Mouse (Mus musculus) retina, postnatal 1 day (tissue): Measurements from ENCODE around the gene Cyfip2.

Source experiments
- DNase-seq: peaks from one replicate; pipeline ENCODE4 v3.0.0-alpha.2; 2012

Cyfip2 gene

GRCm38 (mm10) chr11:46273969-46274368 is 38.7 kb downstream of the Cyfip2 start:
- DNase-seq, result no peak

GRCm38 (mm10) chr11:46272058-46272681 is 40.5 kb downstream of the Cyfip2 start:
- no peak for DNase-seq

- DNase-seq, result no peak
These were observed 42.8 kb downstream of the Cyfip2 start for GRCm38 (mm10) chr11:46269893-46270292.

- DNase-seq, result no peak
These were observed 43.3 kb downstream of the Cyfip2 start for GRCm38 (mm10) chr11:46269391-46269790.

GRCm38 (mm10) chr11:46268991-46269390 is 43.7 kb downstream of the Cyfip2 start:
- peak; percentile 63 for DNase-seq

- DNase-seq, result no peak
These were observed 47.5 kb downstream of the Cyfip2 start for GRCm38 (mm10) chr11:46265031-46265786.

- no peak for DNase-seq
These were observed 48.1 kb downstream of the Cyfip2 start for GRCm38 (mm10) chr11:46264584-46264983.

GRCm38 (mm10) chr11:46263291-46263690 is 49.4 kb downstream of the Cyfip2 start:
- no peak for DNase-seq

- DNase-seq, result no peak
These were observed 49.8 kb downstream of the Cyfip2 start for GRCm38 (mm10) chr11:46262854-46263253.

- DNase-seq, result no peak
These were observed 53.9 kb downstream of the Cyfip2 start for GRCm38 (mm10) chr11:46258749-46259148.

GRCm38 (mm10) chr11:46258207-46258606 is 54.5 kb downstream of the Cyfip2 start:
- DNase-seq, result peak; percentile 46

GRCm38 (mm10) chr11:46255291-46255690 is 57.4 kb downstream of the Cyfip2 start:
- no peak for DNase-seq

- DNase-seq, result peak; percentile 71
These were observed 60.7 kb downstream of the Cyfip2 start for GRCm38 (mm10) chr11:46251994-46252393.

GRCm38 (mm10) chr11:46248352-46248751 is 64.3 kb downstream of the Cyfip2 start:
- DNase-seq, result no peak

- DNase-seq, result no peak
These were observed 66.3 kb downstream of the Cyfip2 start for GRCm38 (mm10) chr11:46246393-46246792.

GRCm38 (mm10) chr11:46245926-46246325 is 66.7 kb downstream of the Cyfip2 start:
- DNase-seq, result no peak

- no peak for DNase-seq
These were observed 67.7 kb downstream of the Cyfip2 start for GRCm38 (mm10) chr11:46244731-46245604.

GRCm38 (mm10) chr11:46241985-46242384 is 70.7 kb downstream of the Cyfip2 start:
- no peak for DNase-seq

- no peak for DNase-seq
These were observed 71.4 kb downstream of the Cyfip2 start for GRCm38 (mm10) chr11:46241150-46241673.

- DNase-seq, result peak; percentile 64
These were observed 75.7 kb downstream of the Cyfip2 start for GRCm38 (mm10) chr11:46236976-46237375.

GRCm38 (mm10) chr11:46235334-46235733 is 77.3 kb downstream of the Cyfip2 start, which contains the start of gene Fndc9:
Gene Fndc9 (plus strand): TSS chr11:46235531.
- peak; percentile 43 for DNase-seq

- DNase-seq, result no peak
These were observed 78.7 kb downstream of the Cyfip2 start for GRCm38 (mm10) chr11:46233966-46234365.

- no peak for DNase-seq
These were observed 79.9 kb downstream of the Cyfip2 start for GRCm38 (mm10) chr11:46232803-46233202.
